Mouse (Mus musculus): ENCODE measurements around the gene Hipk1.

DNA sequence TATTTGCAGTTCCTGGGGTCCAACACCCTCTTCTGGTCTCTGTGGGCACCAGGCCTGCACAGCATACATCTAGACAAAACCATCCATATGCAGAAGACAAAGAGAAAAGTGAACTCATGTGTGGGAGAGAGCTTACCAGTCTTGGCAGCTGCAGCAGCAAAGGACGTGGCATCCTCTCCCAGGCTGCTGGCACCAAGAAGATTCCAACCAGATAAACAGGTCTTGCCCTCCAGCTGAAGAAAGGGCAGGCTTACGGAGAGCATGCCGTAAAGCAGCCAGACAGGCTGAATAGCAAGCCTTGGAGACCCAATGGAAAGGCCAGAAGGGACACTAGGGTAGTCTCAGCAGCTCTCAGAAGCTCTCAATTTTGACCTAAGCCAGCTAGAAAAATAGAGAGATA, 59.2 kb downstream of the Hipk1 start:
- TF ChIP-seq POLR2A (IDR thresholded peaks at IDR 0.05; ENCODE audit: low read depth, low read length) (no peak), CTCF (conservative IDR thresholded peaks at IDR 0.05; ENCODE audit: insufficient read depth, insufficient read length, low read depth, low read length) (no peak)
